Mouse (Mus musculus) adrenal gland, adult 10 weeks (tissue): ENCODE results near the gene Tdgf1. TPM values are rescaled to one million over a fixed set of nuclear protein-coding genes. Genes with fewer than 3 reads are reported as not detected.

Experiments used
- polyA plus RNA-seq: library from polyadenylated mRNA; stranded (reverse); fragments of 350-450 nt; fragmentation: Illumina TruSeq; extraction: RNeasy Lipid Tissue Mini Kit (QIAGEN cat#74804); gene quantifications from one replicate; pipeline ENCODE4 v1.2.3, GENCODE M21; 2014; ENCODE audit warnings: low read depth, low replicate concordance

Tdgf1 gene
- polyA plus RNA-seq, result 0.41 TPM

GRCm38 (mm10) chr9:110945926-110946325 is at the start of gene Tdgf1:
TSS of gene Tdgf1 (minus strand) at chr9:110946158.

GRCm38 (mm10) chr9:110990204-110990603 is 44.2 kb upstream of the Tdgf1 start, which contains the start of gene Rtp3:
TSS of gene Rtp3 (minus strand) at chr9:110990583.

DNA sequence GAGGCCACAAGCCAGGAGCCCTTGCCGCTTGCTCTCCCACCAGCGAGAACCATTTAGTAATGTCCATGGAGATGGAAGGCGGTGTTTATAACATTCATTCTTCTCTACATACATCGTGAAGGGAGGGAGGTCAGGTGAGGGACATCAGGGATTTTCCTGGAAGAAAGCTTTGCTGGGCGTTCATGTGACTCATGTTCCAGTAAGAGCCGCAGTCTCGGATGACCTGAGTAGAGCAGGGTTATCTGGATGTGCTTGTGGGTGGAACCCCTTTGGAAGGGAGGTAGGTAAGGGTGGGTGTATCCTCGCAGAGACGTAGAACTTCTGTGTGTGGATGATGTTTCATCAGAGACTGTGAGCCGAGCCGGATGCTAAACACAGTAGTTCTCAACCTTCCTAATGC is 5.4 kb upstream of the Tdgf1 start, which contains the start of gene Lrrc2:
Gene Lrrc2, plus strand, starts transcription at position 149 of the 400 bp plus-strand sequence.

DNA sequence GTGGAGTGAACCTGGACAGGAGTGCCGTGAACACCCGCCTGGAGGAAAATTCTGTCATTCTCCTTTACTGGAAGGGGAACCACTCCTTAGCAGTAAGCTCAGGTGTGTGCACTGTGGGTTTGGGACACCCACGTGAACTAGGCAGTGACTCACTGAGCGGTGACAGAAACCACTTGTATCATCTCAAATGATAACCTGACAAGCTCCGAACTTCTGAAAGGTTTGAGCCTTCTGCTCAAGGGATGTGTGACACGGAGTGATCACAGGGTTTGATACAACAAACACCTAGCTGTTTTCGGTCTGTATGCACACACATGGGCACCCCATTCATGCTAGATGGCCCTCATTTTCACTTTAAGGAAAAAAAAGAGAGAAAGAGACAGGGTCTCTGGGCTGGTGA is 29.2 kb downstream of the Tdgf1 start, which contains the start of gene Fam240a:
Gene Fam240a, minus strand, starts transcription at position 76 of the 400 bp plus-strand sequence.

Other genes with a start within 250 kb of the Tdgf1 start
- not detected for gene Myl3, start 204.3 kb downstream of the Tdgf1 start, polyA plus RNA-seq
- gene Pth1r, start 199.0 kb downstream of the Tdgf1 start, polyA plus RNA-seq, result not detected
- not detected for gene Prss42, start 148.0 kb downstream of the Tdgf1 start, polyA plus RNA-seq
- gene Prss44, start 132.2 kb downstream of the Tdgf1 start, polyA plus RNA-seq, result not detected
- gene Prss43, start 119.5 kb downstream of the Tdgf1 start, polyA plus RNA-seq, result not detected
- not detected for gene Prss45, start 111.6 kb downstream of the Tdgf1 start, polyA plus RNA-seq
- not detected for gene Prss46, start 101.7 kb downstream of the Tdgf1 start, polyA plus RNA-seq
- not detected for gene Prss50, start 88.2 kb downstream of the Tdgf1 start, polyA plus RNA-seq
- gene Als2cl, start 66.3 kb downstream of the Tdgf1 start, polyA plus RNA-seq, result 2.3 TPM
- 0.87 TPM for gene Tmie, start 66.0 kb downstream of the Tdgf1 start, polyA plus RNA-seq
- not detected for gene Fam240a, start 29.3 kb downstream of the Tdgf1 start, polyA plus RNA-seq
- 36.4 TPM for gene Lrrc2, start 5.4 kb upstream of the Tdgf1 start, polyA plus RNA-seq
- gene Rtp3, start 44.4 kb upstream of the Tdgf1 start, polyA plus RNA-seq, result 3.6 TPM
- 4.1 TPM for gene Ltf, start 73.1 kb upstream of the Tdgf1 start, polyA plus RNA-seq
- gene Ccrl2, start 111.4 kb upstream of the Tdgf1 start, polyA plus RNA-seq, result 3.4 TPM
- gene Lrrfip2, start 171.4 kb upstream of the Tdgf1 start, polyA plus RNA-seq, result 66.7 TPM